ENCODE assay signal across 8 mouse cellular contexts in genomic region chr3:90211475-90212398, GRCm38 (mm10). TPM values are rescaled to one million over a fixed set of nuclear protein-coding genes. Genes with fewer than 3 reads are reported as not detected.
DNase-seq lines count a peak whose midpoint lies in the region; ATAC-seq and TF ChIP-seq lines count a peak whose summit lies in the region.

No protein-coding gene starts in this region.

- TF ChIP-seq CTCF in small intestine, adult 2 months (IDR thresholded peaks at IDR 0.05; ENCODE audit: extremely low read depth, insufficient read length, insufficient replicate concordance, low read depth, low read length), result no peak

- peak overlapping the region; percentile 85 for H3K4me3 ChIP-seq in lung, embryonic 15.5 days
- peak overlapping the region; percentile 89 for H3K4me3 ChIP-seq in embryonic facial prominence, embryonic 12.5 days
- 0 out of 2 replicates have a peak overlapping the region, but pooled peaks have one; percentile 10 for H3K4me3 ChIP-seq in limb, embryonic 11.5 days (ENCODE audit: low read depth, low read length)
- H3K4me3 ChIP-seq in small intestine, adult 2 months (ENCODE audit: low read depth, low read length), result peak overlapping the region; percentile 9; the same call in 1 of the 2 replicates

- H3K27me3 ChIP-seq in lung, embryonic 15.5 days, result no peaks in the 10 kb centered on the region
- no peaks in the 10 kb centered on the region for H3K27me3 ChIP-seq in embryonic facial prominence, embryonic 12.5 days
- H3K27me3 ChIP-seq in limb, embryonic 11.5 days (ENCODE audit: control insufficient read depth, insufficient read depth, low read length), result no peaks in the 10 kb centered on the region
- no peaks in the 10 kb centered on the region for H3K27me3 ChIP-seq in small intestine, adult 2 months (ENCODE audit: control insufficient read depth, insufficient read depth, low read length)

- TF ChIP-seq POLR2A in small intestine, adult 2 months (IDR thresholded peaks at IDR 0.05; ENCODE audit: low read depth, low read length), result no peak

- H3K9ac ChIP-seq in lung, embryonic 15.5 days, result peak overlapping the region; percentile 91
- peak overlapping the region; percentile 12; the same call in 1 of the 2 replicates for H3K9ac ChIP-seq in embryonic facial prominence, embryonic 12.5 days
- H3K9ac ChIP-seq in limb, embryonic 11.5 days (ENCODE audit: low read length), result no peak overlapping the region

- peaks cover 50% of the 10 kb centered on the region for H3K36me3 ChIP-seq in lung, embryonic 15.5 days
- H3K36me3 ChIP-seq in embryonic facial prominence, embryonic 12.5 days, result peaks cover 45% of the 10 kb centered on the region
- H3K36me3 ChIP-seq in limb, embryonic 11.5 days (ENCODE audit: control insufficient read depth, insufficient read depth, low read length), result peaks cover 21% of the 10 kb centered on the region
- H3K36me3 ChIP-seq in small intestine, adult 2 months (ENCODE audit: control insufficient read depth, insufficient read depth, low read length), result peaks cover 35% of the 10 kb centered on the region

- 71% methylated on average over 13 of the region's 13 CpGs for WGBS in lung, embryonic 15.5 days
- 80% methylated on average over 13 of the region's 13 CpGs for WGBS in embryonic facial prominence, embryonic 12.5 days
- WGBS in limb, embryonic 11.5 days, result 82% methylated on average over 13 of the region's 13 CpGs
- 31% methylated on average over 13 of the region's 13 CpGs for whole genome bisulfite sequencing in small intestine, adult 2 months

- no peak overlapping the region for H3K27ac ChIP-seq in lung, embryonic 15.5 days
- no peak overlapping the region for H3K27ac ChIP-seq in embryonic facial prominence, embryonic 12.5 days
- H3K27ac ChIP-seq in limb, embryonic 11.5 days (replicated peaks; ENCODE audit: low read depth, low read length), result no peak overlapping the region
- H3K27ac ChIP-seq in small intestine, adult 2 months (ENCODE audit: insufficient read depth, low read depth, low read length), result no peak overlapping the region

- peaks cover 28% of the 10 kb centered on the region for H3K4me1 ChIP-seq in lung, embryonic 15.5 days
- H3K4me1 ChIP-seq in embryonic facial prominence, embryonic 12.5 days, result peaks cover 17% of the 10 kb centered on the region
- H3K4me1 ChIP-seq in limb, embryonic 11.5 days (ENCODE audit: control insufficient read depth, insufficient read depth, low read length), result peaks cover 14% of the 10 kb centered on the region
- H3K4me1 ChIP-seq in small intestine, adult 2 months (ENCODE audit: control insufficient read depth, insufficient read depth, insufficient read length, low read length), result peaks cover 4% of the 10 kb centered on the region

- no peak for ATAC-seq in lung, embryonic 15.5 days (ENCODE audit: borderline replicate concordance, extremely low read depth, low FRiP score, low TSS enrichment)
- no peak for ATAC-seq in embryonic facial prominence, embryonic 12.5 days (ENCODE audit: insufficient number of reproducible peaks, insufficient read depth, low FRiP score, low TSS enrichment)
- no peak for ATAC-seq in limb, embryonic 11.5 days (ENCODE audit: insufficient number of reproducible peaks, low FRiP score, low TSS enrichment, low read depth)

- no peak for DNase-seq in lung, postnatal 14 days
- DNase-seq in limb, embryonic 11.5 days (ENCODE audit: low spot score), result no peak
- no peak for DNase-seq in thymus, postnatal 25 days
- DNase-seq in layer of hippocampus, postnatal 10 days (ENCODE audit: low spot score in 2 of 2), result no peak
- DNase-seq in lung, postnatal 36 days, result no peak

- H3K9me3 ChIP-seq in lung, embryonic 15.5 days, result no peaks in the 10 kb centered on the region
- H3K9me3 ChIP-seq in embryonic facial prominence, embryonic 12.5 days, result no peaks in the 10 kb centered on the region
- H3K9me3 ChIP-seq in limb, embryonic 11.5 days (ENCODE audit: control insufficient read depth, low read length), result no peaks in the 10 kb centered on the region

- peak overlapping the region; percentile 92 for H3K4me2 ChIP-seq in lung, embryonic 15.5 days
- peak overlapping the region; percentile 96 for H3K4me2 ChIP-seq in embryonic facial prominence, embryonic 12.5 days (replicated peaks)
- peak overlapping the region; percentile 88; the same call in 1 of the 2 replicates for H3K4me2 ChIP-seq in limb, embryonic 11.5 days (ENCODE audit: low read depth, severe bottlenecking)

RNA-seq across cellular contexts. Expression of gene Rps27, which starts 1.7 kb away (rescaled TPM):
- 1,416 and 1,510 TPM in 2 replicates for polyA plus RNA-seq in lung, embryonic 15.5 days (2015; fragmentation: Nextera tagmentation; extraction: Ambion mirVana)
- 1,310 and 1,325 TPM in 2 replicates for polyA plus RNA-seq in embryonic facial prominence, embryonic 12.5 days (2016; fragmentation: Nextera tagmentation; extraction: Ambion mirVana)
- polyA plus RNA-seq in limb, embryonic 11.5 days (2014; fragmentation: Nextera tagmentation; extraction: Ambion mirVana), result 1,463 and 1,516 TPM in 2 replicates
- polyA plus RNA-seq in small intestine, adult 2 months (2012; rRNA removed), result 581 and 835 TPM in 2 replicates
- total RNA-seq in layer of hippocampus, postnatal 10 days (2021), result 100 to 1,000 TPM; 800 to 858 TPM

RNA-seq across cellular contexts. Expression of gene Rab13, which starts 1.8 kb away (rescaled TPM):
- 35.8 and 40.0 TPM in 2 replicates for polyA plus RNA-seq in lung, embryonic 15.5 days (2015; fragmentation: Nextera tagmentation; extraction: Ambion mirVana)
- 27.7 and 30.6 TPM in 2 replicates for polyA plus RNA-seq in embryonic facial prominence, embryonic 12.5 days (2016; fragmentation: Nextera tagmentation; extraction: Ambion mirVana)
- polyA plus RNA-seq in limb, embryonic 11.5 days (2014; fragmentation: Nextera tagmentation; extraction: Ambion mirVana), result 15.4 and 16.9 TPM in 2 replicates
- polyA plus RNA-seq in small intestine, adult 2 months (2012; rRNA removed), result 1.1 and 2.0 TPM in 2 replicates
- 10 to 100 TPM; 10.3 to 10.8 TPM for total RNA-seq in layer of hippocampus, postnatal 10 days (2021)

RNA-seq across cellular contexts. Expression of gene Jtb, which starts 19.7 kb away (rescaled TPM):
- 90.2 and 100 TPM in 2 replicates for polyA plus RNA-seq in lung, embryonic 15.5 days (2015; fragmentation: Nextera tagmentation; extraction: Ambion mirVana)
- 90.5 and 97.3 TPM in 2 replicates for polyA plus RNA-seq in embryonic facial prominence, embryonic 12.5 days (2016; fragmentation: Nextera tagmentation; extraction: Ambion mirVana)
- 79.5 and 80.1 TPM in 2 replicates for polyA plus RNA-seq in limb, embryonic 11.5 days (2014; fragmentation: Nextera tagmentation; extraction: Ambion mirVana)
- 70.7 and 84.2 TPM in 2 replicates for polyA plus RNA-seq in small intestine, adult 2 months (2012; rRNA removed)
- total RNA-seq in layer of hippocampus, postnatal 10 days (2021), result 10 to 100 TPM; 50.2 to 59.4 TPM

RNA-seq across cellular contexts. Expression of gene Creb3l4, which starts 31.6 kb away (rescaled TPM):
- polyA plus RNA-seq in lung, embryonic 15.5 days (2015; fragmentation: Nextera tagmentation; extraction: Ambion mirVana), result 6.0 and 6.3 TPM in 2 replicates
- 8.5 and 9.7 TPM in 2 replicates for polyA plus RNA-seq in embryonic facial prominence, embryonic 12.5 days (2016; fragmentation: Nextera tagmentation; extraction: Ambion mirVana)
- polyA plus RNA-seq in limb, embryonic 11.5 days (2014; fragmentation: Nextera tagmentation; extraction: Ambion mirVana), result 11.0 and 11.3 TPM in 2 replicates
- 6.6 and 7.0 TPM in 2 replicates for polyA plus RNA-seq in small intestine, adult 2 months (2012; rRNA removed)
- not detected for total RNA-seq in layer of hippocampus, postnatal 10 days (2021)

RNA-seq across cellular contexts. Expression of gene Slc39a1, which starts 36.2 kb away (rescaled TPM):
- 94.7 and 102 TPM in 2 replicates for polyA plus RNA-seq in lung, embryonic 15.5 days (2015; fragmentation: Nextera tagmentation; extraction: Ambion mirVana)
- 63.3 and 63.5 TPM in 2 replicates for polyA plus RNA-seq in embryonic facial prominence, embryonic 12.5 days (2016; fragmentation: Nextera tagmentation; extraction: Ambion mirVana)
- 58.0 and 58.3 TPM in 2 replicates for polyA plus RNA-seq in limb, embryonic 11.5 days (2014; fragmentation: Nextera tagmentation; extraction: Ambion mirVana)
- polyA plus RNA-seq in small intestine, adult 2 months (2012; rRNA removed), result 46.2 and 72.7 TPM in 2 replicates
- total RNA-seq in layer of hippocampus, postnatal 10 days (2021), result 10 to 100 TPM; 48.6 to 52.3 TPM

Comparison
In these comparisons a context has a peak if more than half of its experiments do, and no peak if none do; other contexts are left out.
1. H3K4me3 ChIP-seq: peak in every context shown above with its lines; median percentile 89 in embryonic facial prominence, embryonic 12.5 days; 85 in lung, embryonic 15.5 days; 10 in limb, embryonic 11.5 days; 9 in small intestine, adult 2 months.